Mouse (Mus musculus): ENCODE data around the gene Tatdn2. TPM values are rescaled to one million over a fixed set of nuclear protein-coding genes. Genes with fewer than 3 reads are reported as not detected.

The Tatdn2 gene
- polyA plus RNA-seq, 1 experiment from 2014 or later: 0.95 TPM

Small RNA genes lying within 50 kb of the gene (microRNA-seq; reads per million reads assigned to microRNA genes)
- not detected for gene Mir7042

Other genes starting within 250 kb of the Tatdn2 start
- 10.0 and 10.1 TPM in 2 replicates for gene Il17re, start 238.6 kb upstream of the Tatdn2 start, polyA plus RNA-seq (2015; fragmentation: Nextera tagmentation; extraction: Ambion mirVana)
- gene Il17rc, start 225.6 kb upstream of the Tatdn2 start, polyA plus RNA-seq (2015; fragmentation: Nextera tagmentation; extraction: Ambion mirVana): 18.2 and 31.0 TPM in 2 replicates
- gene Creld1, start 213.8 kb upstream of the Tatdn2 start, polyA plus RNA-seq (2015; fragmentation: Nextera tagmentation; extraction: Ambion mirVana): 43.4 and 45.8 TPM in 2 replicates
- gene Prrt3, start 195.1 kb upstream of the Tatdn2 start, polyA plus RNA-seq (2015; fragmentation: Nextera tagmentation; extraction: Ambion mirVana): 0.97 and 0.99 TPM in 2 replicates
- 120 and 122 TPM in 2 replicates for gene Emc3, start 165.4 kb upstream of the Tatdn2 start, polyA plus RNA-seq (2015; fragmentation: Nextera tagmentation; extraction: Ambion mirVana)
- 10.7 and 12.0 TPM in 2 replicates for gene Fancd2, start 165.4 kb upstream of the Tatdn2 start, polyA plus RNA-seq (2015; fragmentation: Nextera tagmentation; extraction: Ambion mirVana)
- gene Fancd2os, start 96.3 kb upstream of the Tatdn2 start, polyA plus RNA-seq (2015; fragmentation: Nextera tagmentation; extraction: Ambion mirVana): 0.68 and 1.1 TPM in 2 replicates
- gene Brk1, start 92.3 kb upstream of the Tatdn2 start, polyA plus RNA-seq (2015; fragmentation: Nextera tagmentation; extraction: Ambion mirVana): 221 and 224 TPM in 2 replicates
- gene Vhl, start 73.1 kb upstream of the Tatdn2 start, polyA plus RNA-seq (2015; fragmentation: Nextera tagmentation; extraction: Ambion mirVana): 34.0 and 40.7 TPM in 2 replicates
- 4.4 and 5.6 TPM in 2 replicates for gene Irak2, start 58.6 kb upstream of the Tatdn2 start, polyA plus RNA-seq (2015; fragmentation: Nextera tagmentation; extraction: Ambion mirVana)
- 0.53 TPM in 1 of 2 replicates, not detected in the other for gene Ghrl, start 22.8 kb downstream of the Tatdn2 start, polyA plus RNA-seq (2015; fragmentation: Nextera tagmentation; extraction: Ambion mirVana)
- 274 and 297 TPM in 2 replicates for gene Sec13, start 43.7 kb downstream of the Tatdn2 start, polyA plus RNA-seq (2015; fragmentation: Nextera tagmentation; extraction: Ambion mirVana)

All from kidney, embryonic 16.5 days (tissue).